Mouse (Mus musculus): ENCODE measurements at regions not wholly inside any gene's neighbourhood (a gene's known extent, or its start where the extent isn't known, plus 50 kb on each side); places are given as distances from the start of the nearest gene placed in this dataset.
A peak's percentile ranks its signal among the peaks of the same experiment; 100 is the strongest.
"Not testable (repeated sequence)": the region's sequence is repeated elsewhere in the genome, so short reads cannot be mapped to it uniquely, and the experiment has no call there.

DNA sequence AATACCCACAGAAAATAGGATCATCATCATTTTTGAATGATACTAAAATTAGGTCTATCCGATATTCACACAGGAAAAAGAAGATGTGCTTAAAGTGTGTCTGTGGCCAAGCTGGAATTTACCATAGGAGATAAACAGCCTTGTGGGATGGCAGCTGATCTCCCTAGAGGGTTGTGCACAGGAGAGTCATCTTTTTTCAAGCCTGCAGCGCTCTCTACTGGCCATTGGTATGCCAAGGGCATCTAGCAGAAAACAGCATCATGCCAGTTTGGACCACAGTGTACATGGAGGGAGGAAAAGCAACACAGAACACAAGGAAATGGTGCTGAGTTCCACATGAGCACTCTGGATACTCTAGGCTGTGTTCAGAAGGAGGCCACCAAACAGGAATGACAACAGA is 74.1 kb upstream of the Diaph3 start:
- DNase-seq (ENCODE audit: low spot score), result peak; percentile 1

DNA sequence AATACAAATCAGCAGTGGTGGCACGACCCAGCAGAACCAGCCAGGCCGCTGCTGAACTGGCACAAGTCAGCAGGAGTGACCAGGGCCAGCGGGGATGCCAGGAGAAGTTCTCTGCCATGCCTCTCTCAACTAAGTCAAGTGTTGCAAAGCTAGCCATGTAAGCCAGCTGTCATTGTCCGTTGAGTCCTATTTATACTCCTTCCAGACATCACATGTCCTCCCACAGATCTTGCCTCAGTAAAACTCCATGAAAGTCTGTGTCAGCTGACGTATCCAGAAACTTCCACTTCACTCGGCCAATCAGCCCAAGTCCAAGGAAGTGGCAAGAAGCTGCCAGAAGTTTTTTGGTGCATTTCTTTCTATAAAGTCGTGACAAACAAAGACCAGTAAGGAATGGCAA is 76.0 kb upstream of the Diaph3 start:
- no peak for DNase-seq (ENCODE audit: low spot score)

DNA sequence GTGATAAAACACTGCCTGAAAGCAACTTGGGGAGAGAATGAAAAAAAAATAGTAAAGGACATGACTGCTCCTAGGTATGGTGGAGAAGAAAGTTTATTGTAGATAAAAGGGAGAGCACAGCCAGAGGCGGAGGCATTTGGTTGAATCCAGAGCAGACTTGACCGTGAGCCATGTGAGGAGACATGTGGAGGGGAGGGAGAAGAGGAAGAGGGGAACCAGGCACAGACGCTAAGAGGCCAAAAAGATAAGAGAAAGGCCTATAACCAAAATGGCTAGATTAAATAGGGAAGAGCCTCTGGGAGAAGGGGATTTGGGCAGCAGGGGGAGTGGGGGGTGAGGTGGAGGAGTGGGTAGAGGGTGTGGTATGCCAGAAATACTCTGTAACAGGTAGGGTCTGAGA is 78.9 kb upstream of the Diaph3 start:
- no peak for DNase-seq (ENCODE audit: low spot score)

DNA sequence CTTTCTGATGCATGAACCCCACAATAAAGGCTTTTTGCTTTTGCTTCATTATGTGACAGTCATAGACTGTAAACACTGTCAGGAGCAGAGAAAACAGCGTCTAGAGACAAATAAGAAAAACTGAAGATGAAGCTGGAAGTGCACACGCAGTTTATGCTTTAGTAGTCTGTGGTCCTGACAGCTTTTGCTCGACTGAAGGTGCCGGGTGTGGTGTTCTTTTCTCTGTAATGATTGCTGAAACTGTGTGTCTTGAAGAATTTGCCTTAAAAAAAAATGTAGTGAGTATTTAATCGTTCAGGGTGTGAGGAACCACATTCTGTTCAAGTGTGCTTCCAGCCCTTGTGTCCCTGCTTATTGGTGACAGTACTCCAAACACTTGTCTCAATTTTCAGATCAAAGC is 83.8 kb upstream of the Diaph3 start:
- no peak for DNase-seq (ENCODE audit: low spot score)

DNA sequence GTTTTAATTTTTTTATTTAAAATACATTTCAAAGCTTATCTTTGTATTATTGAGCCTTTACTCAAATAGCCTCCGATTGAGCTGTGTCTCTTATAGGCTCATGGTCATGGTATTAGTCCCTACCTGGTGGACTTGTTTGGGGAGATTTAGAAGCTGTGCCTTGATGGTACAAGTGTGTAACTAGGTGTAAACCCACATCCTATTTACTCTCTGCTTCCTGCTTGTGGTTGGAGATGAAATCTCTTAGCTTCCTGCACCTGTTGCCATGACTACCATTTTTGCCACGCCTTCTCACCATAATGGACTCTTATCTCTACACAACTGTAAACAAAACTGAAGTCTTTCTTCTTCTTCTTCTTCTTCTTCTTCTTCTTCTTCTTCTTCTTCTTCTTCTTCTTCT is 108.2 kb upstream of the Diaph3 start:
- no peak for DNase-seq (ENCODE audit: low spot score)

DNA sequence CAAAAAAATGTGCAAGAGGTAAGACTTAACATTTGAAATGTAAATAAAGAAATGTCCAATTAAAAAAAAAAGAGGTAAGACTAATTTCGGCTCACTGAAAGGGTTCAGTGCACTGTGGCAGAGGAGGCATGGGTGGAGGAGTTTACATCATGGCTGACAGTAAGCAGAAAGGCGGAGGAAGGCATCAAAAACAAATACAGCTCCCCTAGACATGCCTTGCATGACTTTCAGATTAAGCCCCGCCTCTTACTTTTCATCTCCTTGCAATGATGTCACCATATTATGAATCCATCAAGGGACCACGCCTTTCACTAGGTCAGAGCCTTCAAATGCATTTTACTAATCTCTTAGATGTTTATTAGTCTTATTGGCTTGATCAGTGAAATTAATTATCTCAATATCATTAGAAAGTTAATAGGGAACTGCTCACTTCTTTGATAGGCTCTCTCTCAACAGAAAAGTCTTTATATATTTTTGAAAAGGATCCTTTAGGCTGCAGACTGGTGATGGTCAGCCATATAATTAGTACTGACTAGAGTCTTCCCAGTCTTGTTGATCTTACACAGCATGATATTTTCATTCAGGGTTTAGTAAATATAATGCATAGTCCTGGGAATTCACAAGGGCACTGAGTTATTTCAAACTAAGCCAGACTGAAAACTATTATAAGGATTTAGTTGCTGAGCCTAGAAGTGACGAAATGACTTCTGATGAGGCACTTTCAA is 114.6 kb upstream of the Diaph3 start:
- no peak for DNase-seq (ENCODE audit: low spot score)

DNA sequence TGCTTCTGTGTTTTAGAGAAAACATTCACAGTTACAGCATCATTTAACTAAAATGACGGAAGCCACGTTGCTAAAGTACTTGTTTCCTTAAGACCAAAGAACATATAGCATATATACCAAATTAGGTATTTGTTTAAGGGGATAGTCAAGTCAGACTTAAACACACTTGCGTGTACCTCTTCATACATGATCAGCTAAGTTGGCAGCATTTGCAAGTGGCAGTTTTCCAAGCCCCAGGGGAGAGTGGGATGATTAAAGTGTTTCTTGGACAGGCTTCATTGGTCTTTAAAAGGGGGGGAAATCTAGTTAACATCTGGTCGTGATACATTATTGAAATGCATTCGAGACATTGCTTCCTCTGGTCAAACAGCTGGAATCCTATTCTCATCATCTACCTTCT is 120.7 kb upstream of the Diaph3 start:
- no peak for DNase-seq (ENCODE audit: low spot score)

DNA sequence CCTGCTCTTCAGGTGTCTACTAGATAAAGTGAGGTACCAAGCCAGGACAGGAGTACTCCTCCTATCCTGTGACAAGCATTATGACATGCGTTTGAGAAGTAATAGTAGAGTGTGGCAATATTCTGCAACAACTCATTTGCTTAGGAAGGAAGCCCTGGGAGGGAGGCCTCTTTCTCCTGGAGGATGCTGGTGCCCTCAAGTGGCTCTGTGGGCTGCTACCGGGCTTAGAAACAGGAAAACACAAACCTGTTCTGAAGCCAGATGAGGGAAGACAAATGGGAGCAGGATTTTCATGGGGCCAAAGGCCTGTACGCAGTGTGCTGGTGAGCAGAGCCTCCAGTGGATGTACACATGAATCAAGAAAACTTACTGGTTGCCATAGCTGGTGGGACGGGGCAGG is 123.8 kb upstream of the Diaph3 start:
- no peak for DNase-seq (ENCODE audit: low spot score)

DNA sequence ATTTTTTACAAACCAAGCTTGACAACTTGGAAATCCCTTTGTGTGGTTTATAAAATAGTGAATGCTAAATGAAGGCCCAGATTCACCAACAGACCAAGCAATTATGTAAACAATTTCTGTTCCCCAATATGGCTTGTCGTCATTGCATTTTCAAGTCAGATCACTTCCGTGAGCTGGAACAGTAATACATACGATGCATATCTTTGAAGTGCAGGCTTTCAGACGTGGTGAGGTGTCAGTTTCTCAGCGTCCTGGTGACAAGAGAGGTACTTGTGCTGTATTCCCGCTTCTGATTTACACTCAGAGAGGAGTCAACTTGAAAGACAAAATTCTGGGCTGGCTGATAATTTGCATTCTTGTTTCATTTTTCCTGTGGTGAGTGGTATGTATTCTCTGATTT is 125.3 kb upstream of the Diaph3 start:
- no peak for DNase-seq (ENCODE audit: low spot score)

DNA sequence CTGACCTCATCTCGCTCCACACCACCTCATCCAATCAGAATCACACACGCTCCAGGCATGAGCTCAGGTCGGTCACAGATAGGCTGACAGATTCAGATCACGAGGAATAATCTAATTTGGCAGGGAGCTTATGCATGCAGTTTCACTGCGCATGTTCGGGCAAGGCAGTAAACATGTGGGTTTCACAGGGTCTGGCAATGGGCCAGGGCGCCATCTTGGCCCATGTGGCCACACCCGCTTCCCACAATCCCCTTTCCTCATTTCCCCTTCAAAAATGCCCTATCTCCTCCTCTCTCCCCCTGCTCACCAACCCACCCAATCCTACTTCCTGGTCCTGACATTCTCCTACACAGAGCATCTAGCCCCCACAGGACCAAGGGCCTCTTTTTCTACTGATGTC is 127.2 kb upstream of the Tdrd3 start:
- not testable (repeated sequence) for DNase-seq (ENCODE audit: low spot score)

DNA sequence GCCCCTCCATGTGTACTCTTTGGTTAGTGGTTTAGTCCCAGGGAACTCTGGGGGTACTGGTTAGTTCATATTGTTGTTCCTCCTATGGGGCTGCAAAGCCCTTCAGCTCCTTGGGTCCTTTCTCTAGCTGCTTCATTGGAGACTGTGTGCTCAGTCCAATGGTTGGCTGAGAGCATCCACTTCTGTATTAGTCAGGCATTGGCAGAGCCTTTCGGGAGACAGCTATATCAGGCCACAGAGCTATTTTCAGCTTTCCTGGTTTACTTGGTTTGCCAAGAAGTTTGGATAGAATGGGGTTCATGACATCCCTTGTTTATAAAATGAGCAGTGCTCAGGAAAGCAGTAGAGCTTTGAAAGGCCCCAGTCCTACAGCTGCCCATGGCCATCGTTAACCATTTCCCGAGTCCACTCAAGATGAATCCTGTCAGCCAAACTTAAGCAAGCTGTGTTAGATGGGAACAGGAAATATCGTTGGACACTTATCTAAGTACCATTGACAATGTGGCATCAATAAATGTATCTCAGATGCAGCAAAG is 126.7 kb upstream of the Tdrd3 start:
- no peak for DNase-seq (ENCODE audit: low spot score)

DNA sequence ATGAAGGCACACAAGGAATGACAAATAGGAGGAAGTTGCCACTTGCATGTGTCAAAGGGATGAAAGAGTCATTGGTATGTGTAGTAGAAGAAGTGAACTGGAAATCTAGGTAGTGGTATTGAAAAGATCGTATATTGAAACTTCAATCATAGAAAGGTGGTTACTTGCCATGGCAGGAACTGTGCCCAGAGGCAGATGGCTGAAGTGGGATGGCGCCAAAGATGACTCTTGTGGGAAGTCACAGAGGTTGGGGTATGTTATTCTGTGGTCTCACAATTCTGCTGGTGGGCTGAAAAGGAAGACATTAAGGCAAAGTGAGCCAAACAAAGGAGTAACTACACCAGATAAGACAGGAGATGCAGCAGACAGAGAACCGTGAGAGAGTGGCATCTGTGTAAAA is 121.2 kb upstream of the Tdrd3 start:
- no peak for DNase-seq (ENCODE audit: low spot score)

DNA sequence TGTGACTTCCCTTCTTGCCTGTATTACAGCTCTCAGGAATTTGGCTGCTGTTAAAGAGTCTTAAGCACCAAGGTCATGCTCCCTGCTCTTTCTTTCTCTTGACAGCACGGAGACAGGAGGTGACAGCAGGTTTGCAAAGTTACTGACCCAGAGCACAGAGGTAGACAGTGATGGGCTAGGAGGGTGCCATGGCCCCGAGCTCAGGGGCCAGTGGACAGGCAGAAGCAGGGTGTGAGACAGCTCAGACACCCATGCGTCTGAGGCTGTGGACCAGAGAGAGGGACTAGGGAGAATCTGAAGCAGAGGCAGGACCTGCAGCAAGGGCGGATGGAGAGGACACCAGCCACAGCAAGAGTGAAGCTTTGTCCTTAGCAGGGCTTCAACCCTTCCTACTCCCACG is 119.3 kb upstream of the Tdrd3 start:
- DNase-seq (ENCODE audit: low spot score), result no peak

DNA sequence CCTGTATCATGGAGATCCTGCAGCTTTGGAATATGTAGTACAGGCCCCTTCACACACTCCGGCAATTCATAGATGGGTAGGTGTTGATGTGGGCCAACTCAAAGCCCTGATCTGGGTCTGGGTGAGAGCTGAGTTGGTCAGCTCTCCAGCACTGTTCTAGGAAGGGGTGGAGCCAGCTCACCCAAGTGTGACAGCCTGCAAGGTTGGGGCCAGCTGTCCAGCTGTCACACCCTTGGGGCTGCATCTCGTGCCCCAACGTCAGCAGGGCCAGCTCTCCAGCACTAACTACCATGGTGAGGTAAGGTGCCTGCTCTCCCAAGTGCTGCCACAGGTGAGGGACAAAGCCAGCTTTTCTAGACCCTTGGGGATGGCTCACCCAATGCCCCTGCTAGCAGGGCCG is 115.6 kb upstream of the Tdrd3 start:
- no peak for DNase-seq (ENCODE audit: low spot score)

DNA sequence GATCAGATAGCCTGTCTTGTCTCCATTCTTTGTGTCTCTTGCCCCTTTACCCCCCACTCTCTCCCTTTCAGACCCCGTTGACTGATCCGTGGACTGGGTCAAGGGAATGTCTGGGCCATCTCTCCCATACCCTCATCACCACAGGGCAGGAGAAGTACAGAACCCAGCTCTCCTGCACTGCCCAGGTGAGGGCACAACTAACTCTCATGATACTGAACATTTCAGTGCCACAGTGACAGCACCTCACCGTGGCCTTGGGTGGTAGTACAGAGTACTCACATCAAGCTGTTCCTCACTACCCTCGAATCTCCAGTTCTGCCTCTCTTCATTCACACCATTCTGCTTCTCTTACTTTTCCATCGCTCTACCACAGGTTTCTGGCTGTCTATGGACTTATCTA is 114.9 kb upstream of the Tdrd3 start:
- no peak for DNase-seq (ENCODE audit: low spot score)

DNA sequence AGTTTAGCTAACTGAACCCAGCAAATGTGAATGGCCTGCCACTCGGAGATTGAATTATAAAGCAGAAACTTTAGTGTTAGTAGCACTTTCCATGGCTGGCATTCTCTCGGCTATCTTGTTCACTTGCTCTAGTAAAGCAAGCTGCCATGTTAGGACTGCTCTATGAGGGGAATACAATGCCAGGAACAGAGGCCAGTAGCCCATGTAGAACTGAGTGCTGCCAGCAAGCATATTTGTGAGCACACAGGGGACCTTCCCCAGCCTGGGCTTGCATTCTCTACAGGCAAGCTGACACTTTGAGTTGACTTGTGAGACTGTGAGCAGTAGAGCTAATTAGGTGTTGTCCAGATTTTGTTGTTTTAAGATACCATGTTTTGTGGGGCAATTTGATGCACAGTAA is 111.0 kb upstream of the Tdrd3 start:
- no peak for DNase-seq (ENCODE audit: low spot score)

DNA sequence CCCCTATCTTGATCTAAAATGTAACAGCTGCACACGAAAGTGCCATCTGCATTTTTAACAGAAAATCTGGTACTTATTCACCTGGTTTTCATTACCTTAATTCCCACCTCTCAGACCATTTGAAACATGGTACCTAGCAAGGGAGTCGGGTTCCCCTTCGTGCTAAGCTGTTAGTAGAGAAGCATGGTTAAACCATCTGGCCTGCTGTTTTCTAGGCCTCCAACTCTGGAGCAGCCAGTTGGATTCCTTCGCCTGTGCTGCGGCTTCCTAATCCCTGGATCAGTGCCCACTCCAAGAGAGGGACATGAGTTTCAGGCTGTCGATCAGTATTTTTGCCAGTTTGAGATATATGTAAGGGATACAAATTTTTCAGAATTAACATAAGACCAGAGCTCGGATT is 110.4 kb upstream of the Tdrd3 start:
- no peak for DNase-seq (ENCODE audit: low spot score)

DNA sequence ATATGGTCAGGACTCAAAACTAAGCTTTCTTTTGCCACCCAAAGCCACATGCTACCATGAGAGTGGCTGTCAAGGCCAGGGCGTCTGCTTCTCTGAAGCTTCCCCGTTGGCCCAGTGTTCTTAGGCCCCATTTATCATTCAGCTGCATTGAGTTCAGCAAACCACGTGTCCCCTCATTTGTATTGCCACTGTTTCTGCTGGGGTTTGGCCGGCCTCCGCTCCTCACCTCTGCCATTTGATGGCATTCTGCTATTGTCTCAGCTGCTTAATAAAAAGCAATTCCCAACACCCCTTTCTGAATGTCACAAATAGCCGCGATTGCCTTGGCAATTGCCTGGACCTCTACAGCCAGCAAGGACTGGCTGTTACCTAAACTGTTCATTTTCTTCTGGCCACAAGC is 108.4 kb upstream of the Tdrd3 start:
- DNase-seq (ENCODE audit: low spot score), result no peak

DNA sequence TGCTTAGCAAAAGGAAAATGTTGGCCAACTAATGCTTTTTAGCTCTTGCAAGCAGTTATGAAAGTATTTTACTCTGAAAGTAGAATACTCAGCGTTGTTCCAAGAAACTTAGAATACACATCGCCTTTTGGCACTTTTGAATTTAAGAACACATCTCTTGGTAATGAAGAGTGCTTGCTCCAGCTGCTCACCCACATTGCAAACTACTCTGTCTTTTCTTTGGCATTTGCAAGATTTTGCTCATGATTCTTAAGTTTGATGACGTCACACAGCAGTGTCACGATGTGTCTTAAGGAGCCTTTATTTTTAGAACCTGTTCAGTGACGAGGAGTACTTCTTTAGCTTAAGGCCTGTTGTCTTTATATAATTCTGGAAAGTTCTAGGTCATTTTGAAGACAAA is 104.1 kb upstream of the Tdrd3 start:
- no peak for DNase-seq (ENCODE audit: low spot score)

DNA sequence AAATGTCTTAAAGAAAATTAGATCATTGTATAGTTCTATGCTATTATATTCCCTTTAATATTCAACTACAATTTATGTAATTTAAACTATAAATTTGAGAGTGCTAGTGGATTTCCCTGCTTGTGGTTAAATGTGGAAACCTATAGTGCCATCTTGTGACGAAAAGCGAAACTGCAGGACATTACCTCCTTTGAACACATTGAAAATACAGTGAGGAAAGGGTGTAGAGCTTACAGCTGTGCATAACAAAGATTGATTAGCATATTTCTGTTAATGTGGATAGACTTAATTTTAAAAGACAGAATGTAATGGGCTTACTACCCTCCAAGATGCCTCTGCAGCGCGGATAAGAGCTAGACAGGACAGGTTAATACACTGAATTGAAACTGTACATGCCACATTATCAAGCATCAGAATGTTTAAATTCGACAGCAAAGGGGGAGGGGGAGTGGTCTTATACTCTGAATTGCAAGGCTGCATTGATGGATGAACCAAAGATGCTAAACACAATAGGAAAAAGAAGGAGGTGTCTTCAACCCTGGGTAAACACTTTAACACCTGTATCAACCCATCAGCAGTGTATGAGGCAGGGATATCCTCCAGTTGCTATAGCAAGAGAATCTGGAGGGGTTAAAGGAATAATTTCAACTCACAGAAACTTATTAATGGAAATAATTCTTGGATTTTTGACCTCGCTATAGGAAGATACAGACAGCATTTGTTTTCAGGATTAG is 101.3 kb upstream of the Tdrd3 start:
- DNase-seq (ENCODE audit: low spot score), result peak; percentile 33

DNA sequence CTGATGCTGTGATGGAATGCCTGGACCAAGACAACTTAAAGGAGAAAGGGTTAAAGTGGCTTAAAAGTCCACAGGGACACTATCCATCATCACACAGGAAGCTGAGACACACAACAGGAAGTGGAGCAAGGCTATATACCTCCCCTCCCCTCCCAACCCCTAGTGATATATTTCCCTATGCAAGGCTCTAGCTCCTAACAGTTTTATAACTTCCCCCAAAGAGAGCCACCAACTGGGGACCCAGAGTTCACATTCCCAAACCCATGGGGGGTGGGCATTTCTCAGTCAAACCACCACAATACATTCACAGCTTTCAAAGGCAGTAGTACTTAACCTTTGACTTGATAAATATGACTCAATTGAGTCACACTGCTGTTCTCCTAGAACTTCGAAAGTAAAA is 88.6 kb upstream of the Tdrd3 start:
- no peak for DNase-seq (ENCODE audit: low spot score)

DNA sequence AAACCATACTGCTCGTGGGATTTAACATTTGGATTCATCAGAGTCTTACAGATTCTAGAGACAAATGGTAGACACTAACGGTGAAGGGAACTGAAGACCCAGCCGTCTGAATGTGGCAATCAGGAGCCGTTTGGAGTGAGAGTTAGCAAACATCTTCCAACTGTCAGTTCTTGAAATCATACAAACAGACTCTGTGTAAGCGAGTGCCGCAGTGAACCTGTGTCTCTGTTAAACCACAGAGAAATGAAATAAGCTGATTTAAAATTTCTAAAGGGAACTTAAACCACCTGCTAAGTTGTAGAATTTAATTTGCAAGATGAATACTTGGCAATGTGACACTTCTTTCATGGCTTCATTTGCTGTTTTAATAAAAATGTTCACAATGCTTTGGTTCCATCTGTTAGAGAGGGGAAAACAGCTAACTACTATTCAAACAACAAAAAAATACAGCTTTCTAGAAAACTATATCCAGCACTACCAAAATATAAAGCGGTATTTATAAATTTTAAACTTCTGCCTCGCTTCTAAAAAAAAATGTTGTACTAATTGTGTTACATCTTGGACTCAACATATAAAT is 78.4 kb upstream of the Tdrd3 start:
- no peak for DNase-seq (ENCODE audit: low spot score)

DNA sequence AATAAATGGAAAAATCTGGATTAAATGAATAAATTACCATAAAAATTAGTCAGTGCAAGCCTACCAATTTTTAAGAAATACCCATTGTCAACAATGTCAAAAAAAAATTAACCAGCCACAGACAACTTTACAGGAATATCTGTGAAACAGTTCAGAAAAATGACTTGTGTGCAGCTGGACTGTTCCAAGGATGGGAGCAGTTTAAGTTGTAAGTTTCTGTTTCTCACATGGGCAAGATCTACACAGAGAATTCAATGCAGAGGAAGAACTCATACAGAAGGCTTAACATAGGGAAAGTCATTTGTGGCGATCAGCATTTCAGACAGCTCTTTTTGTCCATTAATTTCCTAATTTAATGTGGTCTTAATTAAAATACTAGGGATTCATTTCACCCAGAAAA is 71.9 kb upstream of the Tdrd3 start:
- DNase-seq (ENCODE audit: low spot score), result no peak

Data from gastrocnemius, adult 18-20 months (tissue).